Mouse (Mus musculus) testis, postnatal 14 days (tissue): Measurements from ENCODE around the gene Mgll.

Experiments
- DNase-seq: peaks from one replicate; pipeline ENCODE4 v3.0.0; 2021; ENCODE audit warnings: low spot score

Mgll gene

DNA sequence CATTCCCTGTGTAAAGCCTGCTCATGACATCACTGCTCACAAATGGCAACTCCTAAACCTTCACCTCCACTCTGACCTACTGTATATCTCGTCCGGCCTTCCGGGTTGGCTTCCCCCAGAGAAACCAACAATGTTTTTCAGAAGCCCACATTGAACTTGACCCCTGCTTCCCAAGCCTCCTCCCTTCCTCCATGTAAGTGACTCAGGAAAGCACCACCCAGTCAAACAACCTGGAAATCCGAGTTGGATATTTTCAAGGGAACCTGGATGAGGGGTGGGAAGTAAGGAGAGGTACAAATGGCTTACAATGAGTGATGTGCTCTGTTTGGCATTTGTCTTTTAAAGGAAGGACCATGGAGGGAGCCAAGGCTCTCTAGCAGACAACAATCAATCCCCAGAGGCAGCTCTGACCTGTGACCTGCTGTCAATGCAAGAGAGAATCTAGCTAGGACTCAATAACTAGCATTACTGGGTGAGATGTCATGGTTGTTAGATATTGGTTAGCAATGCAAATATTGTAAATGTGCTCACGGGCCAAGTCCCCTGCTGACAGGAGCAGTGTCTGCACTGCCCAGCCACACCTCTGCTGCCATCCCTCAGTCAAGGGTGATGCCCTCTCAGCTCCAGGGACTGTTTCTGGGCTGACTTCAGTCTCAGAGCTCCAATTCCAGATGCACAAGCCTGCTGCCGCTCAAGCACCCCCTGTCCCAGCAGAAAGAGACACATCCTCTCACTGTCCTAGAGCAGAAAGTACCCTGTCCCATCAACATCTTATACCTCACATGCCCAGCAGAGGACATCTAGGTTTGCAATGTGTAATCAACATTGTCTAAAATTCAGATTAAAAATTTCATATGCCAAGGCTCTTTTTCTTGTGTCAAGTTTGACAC lies 6.8 kb upstream of the Mgll start:
- DNase-seq, result no peak

DNA sequence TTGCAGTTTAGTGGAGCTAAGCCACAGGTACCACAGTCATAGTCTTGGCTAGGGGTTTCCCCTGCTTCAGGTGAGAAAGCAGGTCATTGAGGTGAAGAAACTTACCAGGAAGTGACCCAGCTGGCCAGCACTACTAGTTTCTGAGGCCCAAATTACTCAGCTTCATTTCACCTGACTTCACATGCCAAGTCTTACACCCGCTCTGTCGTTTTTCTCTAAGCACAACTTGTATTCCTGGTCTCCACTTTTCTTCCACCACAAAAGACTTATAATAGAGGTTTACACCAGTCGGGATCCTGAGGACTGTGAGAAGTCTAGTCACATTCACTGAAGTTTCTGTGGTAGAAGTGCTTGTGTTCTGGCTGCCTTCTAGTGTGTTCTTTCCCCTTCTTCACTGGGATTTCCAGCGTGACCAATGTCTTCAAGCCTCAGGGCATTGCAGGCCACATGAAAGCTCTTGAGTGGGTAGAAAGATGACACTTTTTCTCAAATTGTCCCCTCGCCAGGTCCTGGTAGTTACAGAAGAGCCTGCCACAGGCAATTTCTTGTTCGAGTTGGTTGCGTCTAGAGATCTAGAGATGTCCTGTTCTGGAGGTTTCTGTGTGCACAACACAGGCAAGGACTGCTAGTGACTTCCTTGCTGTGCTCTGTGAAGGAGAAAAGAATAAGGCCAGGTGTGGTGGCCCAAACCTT lies 6.0 kb upstream of the Mgll start:
- DNase-seq, result no peak

DNA sequence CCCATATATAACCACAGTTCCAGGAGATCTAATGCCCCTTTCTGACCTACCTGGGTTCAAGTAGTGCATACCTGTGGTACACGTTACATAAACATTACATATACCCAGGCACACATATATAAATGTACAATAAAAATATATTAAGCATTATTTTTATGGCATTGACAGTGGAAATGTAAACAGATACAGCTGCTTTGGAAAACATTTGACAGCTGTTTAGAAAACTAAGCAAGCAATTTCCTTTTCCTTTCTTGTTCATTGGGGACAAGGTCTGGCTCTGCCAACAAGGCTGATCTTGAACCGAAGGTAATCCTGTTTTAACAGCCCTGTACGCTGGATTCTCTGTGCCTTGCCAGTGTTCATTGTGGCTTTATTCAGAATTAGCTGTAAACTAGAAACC lies 3.2 kb upstream of the Mgll start:
- DNase-seq, result no peak

DNA sequence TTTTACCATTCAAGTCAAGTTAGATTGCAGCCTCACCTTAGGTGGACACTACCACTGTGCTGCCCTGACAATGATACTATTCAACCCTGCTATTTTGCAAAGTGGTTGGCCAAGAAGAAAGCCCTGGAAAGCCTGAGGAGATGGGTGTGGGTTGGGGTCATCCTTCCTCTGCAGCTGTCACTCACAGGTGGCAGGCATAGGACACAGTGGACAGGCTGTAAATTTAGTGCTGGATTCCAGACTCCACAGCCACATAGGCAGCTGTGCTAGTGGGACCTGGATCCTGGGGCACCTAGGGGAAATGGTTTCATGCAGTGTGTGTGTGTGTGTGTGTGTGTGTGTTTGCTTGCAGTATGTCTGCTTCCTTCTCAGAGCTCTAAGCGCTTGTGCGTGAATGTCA lies 1.3 kb upstream of the Mgll start:
- no peak for DNase-seq

DNA sequence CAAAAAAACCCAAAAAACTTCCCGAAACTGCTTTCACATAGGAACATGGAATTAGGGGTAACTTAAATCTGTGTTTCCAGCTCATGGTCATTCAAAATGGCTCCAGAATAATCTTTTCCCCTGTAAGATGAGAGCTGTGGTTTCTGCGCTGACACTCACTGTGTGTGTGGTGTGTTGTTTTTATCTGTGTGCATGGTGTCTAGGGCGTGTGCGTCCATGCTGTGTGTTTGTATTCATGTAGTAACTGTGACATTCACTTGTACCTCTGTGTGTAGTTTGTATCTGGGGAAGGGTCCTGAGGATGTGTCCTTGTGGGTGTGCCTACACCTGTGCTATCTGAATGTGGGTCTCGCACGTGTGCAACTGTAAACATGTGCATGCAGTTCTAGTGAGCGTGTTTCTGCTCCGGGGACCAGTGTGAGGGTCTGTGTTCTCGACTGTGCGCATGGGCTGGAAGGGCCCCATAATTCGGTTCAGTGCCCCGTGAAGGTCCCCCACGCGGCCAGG lies 353 bp upstream of the Mgll start:
- DNase-seq, result no peak

DNA sequence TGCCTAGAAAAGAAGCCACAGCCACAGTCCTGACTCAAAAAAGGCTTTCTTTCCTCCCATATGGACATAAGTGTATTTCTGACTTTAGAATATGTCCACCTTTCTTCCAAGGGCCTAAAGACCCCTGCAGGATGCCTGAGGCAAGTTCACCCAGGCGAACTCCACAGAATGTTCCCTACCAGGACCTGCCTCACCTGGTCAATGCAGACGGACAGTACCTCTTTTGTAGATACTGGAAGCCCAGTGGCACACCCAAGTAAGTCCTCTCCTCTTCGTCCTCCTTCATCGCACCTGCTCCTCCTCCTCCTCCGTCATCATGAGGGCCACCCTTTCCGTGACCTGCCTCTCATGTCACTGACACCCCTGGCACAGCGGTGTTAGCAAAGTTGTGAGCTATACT lies 1.4 kb downstream of the Mgll start:
- DNase-seq, result no peak

DNA sequence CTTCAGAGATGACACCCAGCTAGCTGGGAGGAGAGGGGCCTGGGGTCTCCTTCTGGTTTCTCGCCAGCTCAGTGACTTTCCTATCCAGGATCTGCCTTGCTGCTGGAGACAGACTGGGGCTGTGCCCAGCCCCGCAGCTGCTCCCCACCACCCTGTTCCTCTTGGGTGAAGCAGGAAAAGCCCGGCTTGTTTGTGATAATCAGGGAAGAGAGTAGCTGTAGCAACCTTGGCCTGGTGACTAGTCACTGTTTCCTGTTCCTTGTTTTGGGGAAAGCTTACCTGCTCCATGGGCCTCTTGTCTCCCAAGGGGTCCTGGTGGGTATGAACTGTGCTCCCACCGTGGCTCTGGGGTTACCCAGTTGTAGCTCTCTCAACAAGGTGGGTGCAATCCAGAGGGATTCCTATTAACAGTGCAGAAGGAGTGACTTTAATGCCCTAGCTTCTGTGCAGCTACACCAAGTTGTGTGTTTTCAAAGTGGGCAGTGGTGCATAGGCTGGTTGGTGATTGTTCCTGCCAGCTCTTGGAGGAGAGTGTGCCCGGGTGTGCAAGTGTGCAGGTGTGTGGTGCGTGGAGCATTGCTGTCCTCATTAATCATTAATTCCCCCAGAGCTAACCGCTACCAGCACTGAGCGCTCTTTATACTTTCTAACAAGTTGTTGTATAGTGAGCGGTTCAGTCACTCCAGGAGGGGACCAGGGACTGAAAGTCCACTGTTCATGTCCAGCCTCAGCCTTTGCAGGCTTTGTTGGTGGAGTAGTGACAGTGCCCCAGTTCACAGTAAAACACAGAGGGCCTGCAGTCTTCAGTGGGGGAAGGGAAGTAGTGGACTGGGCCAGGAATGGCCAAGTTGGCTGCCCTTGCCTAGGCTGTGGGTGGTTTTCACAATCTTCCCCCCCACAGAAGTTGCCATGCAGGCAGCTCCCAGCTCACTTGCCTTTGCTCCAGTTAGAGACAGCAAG lies 2.3 kb downstream of the Mgll start:
- DNase-seq, result peak; percentile 47

DNA sequence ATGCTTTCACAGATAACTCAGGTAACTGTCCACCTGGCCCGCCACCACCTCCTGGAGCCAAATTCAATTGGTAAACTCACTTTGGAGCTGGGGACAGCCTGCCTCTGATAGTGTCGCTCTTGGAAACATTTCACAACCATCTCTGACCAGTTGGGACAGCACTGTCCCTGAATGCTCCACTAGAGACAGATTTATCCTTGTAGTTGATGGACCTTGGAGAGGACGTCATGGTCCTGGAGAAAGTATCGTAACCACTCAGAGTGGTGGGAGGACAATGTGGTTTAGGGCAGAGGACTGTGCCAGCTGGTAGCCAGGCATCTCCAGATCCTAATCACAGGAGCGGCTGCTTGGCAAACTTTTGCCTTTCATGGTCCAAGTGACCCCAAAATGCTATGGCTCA lies 3.3 kb downstream of the Mgll start:
- no peak for DNase-seq

DNA sequence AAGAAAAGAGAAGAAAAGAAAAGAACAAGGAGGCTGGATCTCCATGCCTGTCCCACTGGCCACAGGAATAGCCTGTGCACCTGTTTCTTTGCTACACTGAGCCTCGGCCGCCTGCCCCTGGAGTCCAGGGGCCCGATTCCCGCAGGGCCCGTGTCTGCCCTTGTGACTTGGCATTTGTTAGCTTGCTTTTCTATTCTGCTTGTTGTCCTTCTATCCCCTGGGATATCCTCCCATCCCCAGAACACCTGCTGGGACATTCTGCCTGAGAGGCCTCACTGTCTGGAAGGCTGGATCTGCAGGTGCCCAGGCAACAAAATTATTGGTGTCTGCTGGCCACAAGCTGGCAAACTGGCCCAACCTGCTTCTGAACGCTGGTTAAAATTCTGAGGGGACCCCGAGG lies 3.8 kb downstream of the Mgll start:
- no peak for DNase-seq

DNA sequence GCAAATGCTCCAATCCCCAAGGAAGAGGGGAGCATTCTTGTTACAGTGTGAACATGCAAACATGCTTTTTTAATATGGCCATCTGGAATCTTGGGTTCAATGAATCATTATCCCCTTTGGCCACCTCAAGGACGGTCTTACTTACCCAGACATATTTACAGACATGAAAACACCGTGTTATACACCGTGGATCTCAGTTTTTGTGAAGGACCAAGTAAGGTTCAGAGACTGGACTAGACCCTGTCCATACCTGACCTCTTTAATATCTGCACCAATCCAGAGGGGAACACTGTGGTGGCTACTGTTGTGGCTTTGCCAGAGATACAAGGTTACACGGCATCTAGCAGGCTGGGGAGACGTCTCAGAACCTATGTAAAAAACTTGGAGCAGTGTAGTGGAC lies 4.3 kb downstream of the Mgll start:
- no peak for DNase-seq

DNA sequence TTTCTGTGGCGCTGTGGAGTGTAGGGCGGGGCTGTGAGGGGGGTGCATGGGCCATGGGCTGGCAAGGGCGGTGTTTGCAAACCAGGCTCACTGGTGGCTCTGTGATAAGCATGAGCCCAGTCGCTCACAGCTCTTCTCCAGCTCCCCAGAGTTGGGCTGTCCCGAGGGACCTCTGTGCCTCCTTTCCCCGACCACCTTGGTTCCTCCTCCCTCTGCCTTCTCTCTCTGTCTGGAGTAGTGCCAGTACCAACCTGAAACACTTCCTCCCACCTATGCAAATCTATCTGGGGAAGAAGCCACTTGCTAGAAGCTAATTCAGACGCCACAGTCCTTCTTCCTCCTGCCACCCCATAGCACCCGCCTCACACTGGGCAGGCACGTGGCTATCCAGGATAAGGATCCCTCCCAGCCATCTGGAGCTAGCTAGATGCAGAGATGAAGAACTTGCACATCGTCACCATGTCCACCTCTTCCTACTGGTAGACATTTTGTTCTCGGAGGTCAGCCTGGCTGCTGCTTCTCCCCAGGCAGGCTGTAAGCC lies 7.1 kb downstream of the Mgll start:
- DNase-seq, result no peak

DNA sequence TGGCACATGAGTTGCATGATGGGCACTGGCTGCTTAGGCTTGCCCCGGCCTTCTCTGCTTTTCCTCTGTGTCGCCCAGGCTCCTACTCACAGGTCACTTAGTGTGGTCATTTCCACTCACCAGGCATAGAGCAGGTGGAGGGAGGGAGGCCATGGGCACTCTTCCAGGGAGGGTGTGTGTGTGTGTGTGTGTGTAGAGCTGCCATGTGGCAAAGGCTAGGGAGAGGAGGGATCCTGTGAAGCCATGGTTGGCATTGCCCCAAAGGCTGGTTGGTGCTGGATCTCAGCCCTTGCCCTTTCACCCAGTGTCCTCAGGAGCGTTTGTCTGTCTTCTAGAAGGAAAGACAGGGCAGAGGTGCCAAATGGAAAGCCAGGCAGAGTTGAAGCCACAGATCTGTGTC lies 7.8 kb downstream of the Mgll start:
- peak; percentile 42 for DNase-seq

DNA sequence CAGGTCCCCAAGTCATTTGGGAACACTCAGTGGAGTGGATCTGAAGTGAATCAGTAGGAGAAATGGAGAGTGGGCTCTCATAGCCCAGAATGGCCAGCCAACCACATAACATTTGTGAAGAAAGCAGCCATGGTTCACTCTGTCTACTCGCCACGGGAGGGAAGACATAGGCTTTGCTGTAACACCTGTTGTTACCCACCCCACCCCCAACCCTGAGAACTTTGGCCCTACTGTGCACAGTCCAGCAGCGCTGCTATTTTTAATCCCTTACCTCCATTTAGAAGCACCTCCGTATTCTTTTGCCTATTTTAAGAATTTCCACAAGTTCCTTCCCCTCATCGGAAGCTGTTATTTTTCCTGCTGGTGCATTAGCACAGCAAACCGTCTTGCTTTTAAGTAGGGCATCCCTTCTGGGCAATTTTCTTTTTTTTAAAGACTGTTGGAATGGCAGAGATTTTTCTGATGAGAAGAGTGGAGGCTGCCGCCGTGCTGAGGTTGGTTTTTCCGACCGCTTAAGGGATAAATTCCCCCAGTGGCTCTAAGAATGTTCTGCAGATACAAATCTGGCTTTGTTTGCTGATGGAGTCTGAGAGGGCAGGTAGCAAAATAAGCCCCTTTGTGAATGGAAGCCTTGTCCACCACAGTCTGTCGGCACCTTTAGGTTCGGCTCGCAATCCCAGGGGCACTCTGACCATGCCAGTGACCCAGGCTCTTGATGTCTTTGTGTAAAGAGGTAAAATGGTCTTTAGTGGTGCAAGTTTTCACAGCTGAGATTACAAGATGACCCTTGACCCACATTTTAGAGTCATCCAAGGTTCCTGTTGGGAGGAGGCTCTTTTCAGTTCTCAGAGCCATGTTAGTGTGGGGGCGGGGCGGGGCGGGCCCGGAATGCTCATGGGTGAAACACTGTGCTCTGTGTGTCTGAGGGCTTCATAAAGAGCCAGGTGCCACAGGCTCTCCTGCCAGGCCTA lies 8.7 kb downstream of the Mgll start:
- no peak for DNase-seq

DNA sequence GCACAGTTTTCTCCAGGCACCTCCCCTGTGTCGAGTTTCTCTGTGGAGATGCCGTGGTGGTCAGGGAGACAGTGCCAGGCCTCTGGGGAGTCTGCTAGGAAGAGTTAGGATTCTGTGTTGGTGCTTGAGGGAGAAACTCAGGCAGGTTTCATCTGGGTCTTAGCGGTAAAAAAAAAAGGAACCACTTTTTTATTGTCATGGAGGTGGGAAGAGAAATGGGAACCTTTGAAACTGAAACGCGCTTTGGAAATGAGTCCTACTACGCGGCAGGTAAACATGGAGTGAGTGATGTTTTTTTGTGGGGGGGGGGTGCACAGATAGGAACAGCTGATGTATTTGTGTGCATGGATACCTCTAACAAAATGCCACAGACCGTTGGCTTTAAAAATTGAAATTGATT lies 12.1 kb downstream of the Mgll start:
- no peak for DNase-seq

DNA sequence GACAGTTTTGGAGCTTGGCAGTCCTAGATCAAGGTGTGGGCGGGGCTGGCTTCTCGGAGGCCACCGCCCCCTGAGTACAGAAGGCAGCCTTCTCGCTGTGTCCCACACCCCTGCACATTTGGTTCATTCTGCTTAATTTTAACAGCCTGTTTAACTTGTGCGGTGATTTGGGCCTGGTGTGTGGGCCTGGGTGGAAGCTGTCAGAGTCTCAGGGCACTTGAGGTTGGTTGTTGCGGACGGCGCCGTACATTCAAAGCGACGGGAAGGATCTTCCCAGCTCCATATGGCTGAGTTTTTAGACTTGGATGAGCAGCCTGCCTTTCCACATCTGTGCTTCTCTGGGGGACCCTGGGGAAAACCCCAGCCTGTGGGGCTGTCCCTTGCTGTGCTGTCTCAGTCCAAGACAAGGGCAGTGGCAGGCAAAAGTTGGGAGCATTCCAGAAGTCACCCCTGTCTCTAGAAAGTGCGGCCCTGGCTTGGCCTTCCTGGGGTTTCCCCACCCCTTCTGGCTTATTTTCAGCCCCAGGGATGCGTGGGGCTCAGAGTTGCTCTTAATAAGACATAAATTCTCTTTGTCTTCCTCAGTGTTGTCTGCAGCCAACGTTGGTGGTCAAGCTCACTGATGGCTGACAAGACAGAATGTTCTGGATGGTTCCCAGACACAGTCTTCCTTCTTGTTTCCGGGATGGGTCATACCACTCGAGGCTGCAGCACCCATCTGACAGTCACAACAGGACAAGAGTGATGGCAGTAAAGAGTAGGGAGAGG lies 12.7 kb downstream of the Mgll start:
- DNase-seq, result no peak

DNA sequence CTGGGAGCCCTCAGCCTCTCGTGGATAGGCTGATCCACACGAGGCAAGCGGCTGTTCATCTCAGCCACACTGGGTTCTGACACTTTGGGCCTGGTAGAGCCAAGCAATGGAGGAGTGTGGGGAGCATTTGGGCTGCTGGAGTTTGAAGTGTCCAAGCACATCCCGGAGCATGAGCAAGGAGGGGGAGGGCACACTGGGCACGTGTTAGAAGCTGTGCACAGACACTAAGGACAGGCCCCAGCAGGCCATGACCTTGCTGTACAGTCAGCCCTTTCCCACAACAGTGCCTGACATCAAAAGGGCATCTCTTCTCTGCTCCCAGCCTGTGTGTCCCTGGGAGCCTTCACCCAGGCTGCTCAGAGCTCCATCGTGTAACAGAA lies 13.3 kb downstream of the Mgll start:
- no peak for DNase-seq

DNA sequence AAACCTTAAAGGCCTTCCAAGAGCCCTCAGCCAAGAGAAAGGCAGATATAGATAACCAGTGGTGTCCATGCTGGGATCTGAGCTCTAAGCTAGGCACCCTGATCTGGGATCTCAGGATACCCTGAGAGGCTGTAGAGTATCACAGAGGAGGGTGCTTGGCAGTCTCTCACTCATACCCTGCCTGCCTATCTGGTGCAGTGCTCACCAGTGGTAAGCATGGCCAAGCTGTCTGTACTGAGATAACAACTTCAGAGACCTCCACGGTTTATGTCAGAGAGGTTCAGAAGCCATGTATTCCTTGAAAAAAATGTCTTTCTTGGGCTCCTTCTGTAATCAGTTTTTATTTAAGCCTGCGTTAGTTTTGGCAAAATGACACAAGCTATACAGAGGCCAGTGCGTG lies 16.8 kb downstream of the Mgll start:
- no peak for DNase-seq

DNA sequence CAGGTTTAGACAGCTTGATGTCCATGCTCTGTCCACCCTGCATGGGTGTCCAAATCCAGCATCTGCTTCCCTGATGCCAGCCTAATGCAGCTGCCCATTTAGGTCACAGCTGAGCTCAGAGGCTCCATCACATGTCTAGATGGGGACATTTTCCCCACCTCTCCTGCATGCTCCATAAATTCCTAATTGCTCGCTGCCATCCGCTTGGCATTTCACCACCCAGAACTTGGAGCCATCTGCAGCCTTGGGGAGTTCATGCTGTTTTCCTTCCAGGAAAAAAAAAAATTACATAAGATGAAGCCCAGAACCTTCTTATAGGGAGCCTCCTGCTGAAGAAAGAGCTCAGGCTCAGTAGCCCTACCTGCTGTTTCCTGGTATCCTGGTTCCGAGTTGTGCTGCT lies 17.6 kb downstream of the Mgll start:
- DNase-seq, result no peak

DNA sequence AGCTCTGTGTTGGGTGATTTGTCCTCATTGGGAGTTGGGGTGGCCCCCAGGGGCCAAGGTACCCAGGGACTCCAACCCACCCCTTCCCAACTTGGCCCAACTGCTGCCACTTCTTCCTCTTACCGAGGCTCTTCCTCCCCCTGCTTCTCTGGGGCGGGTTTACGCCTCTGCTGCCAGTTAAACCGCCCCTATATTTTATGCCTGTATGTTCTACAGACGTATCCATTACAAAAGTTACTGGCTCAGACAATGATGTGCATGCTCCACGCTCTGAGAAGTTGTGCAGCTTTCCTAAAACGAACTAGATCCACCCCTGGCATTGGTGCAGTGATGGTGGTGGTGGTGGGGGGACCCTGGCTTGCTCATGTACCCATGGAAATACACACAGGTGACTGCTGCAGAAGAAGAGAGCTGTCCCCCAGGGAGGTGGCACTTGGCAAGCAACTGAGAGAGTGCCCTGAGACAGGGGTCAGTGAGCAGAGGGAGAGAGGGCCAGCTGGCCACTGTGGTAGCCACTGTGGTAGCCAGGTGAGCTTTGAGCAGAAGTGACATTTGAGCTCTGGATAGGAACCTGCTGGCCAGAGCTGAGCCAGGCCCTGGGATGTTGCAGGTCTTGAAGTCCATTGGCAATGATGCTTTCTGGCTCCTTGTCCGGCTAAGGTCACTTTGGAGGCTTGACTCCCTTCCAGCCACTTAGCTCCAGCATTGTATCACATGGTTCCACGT lies 18.2 kb downstream of the Mgll start:
- DNase-seq, result no peak
